Mouse (Mus musculus): ENCODE results near the gene Gfi1b. TPM values are rescaled to one million over a fixed set of nuclear protein-coding genes. Genes with fewer than 3 reads are reported as not detected.

Gfi1b gene
- 0.84 and 0.92 TPM in 2 replicates for polyA plus RNA-seq (2015; fragmentation: Nextera tagmentation; extraction: Ambion mirVana)

GRCm38 (mm10) chr2:28621664-28622171, at the start of gene Gfi1b:
Gene Gfi1b, minus strand, starts transcription at chr2:28621982.
- Histone ChIP-seq H3K27ac (ENCODE audit: low read length) (no peak within 1 kb of the TSS), H3K9ac (ENCODE audit: low read length) (no peak within 1 kb of the TSS), H3K27me3 (ENCODE audit: control insufficient read depth, insufficient read depth, low read length) (peaks cover 20% of the 10 kb centered on the region), H3K9me3 (replicated peaks; ENCODE audit: control insufficient read depth, low read length) (no peaks in the 10 kb centered on the region), H3K4me1 (ENCODE audit: control insufficient read depth, insufficient read depth, low read length) (peaks cover 5% of the 10 kb centered on the region; the same call in 1 of the 2 replicates), H3K4me2 (ENCODE audit: low read depth, low read length) (no peak within 1 kb of the TSS), H3K4me3 (ENCODE audit: low read length) (no peak within 1 kb of the TSS), H3K36me3 (ENCODE audit: control insufficient read depth, insufficient read depth) (no peaks in the 10 kb centered on the region)
- 5% methylated on average over 16 of the region's 16 CpGs for WGBS
- no peak for ATAC-seq (replicated peaks; ENCODE audit: extremely low read depth, insufficient read depth, low FRiP score)

DNA sequence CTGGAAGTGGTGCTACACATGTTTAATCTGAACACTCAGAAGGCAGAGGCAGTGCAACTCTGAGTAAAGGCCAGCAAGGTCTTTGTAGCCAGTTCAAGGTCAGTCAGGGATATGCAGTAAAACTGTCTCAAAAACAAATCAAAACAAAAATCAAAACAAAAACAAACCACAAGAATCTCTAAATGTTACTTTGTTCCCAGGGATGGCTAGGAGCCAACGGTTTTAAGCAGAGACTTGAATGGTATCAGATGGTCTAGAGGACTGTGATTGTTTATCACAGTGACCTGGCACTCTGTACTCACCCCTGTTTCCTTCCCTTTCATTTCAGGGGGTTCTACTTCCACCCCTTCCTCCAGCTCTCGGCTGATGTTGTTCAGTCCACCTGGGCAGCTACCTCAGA, 49.7 kb upstream of the Gfi1b start:
- Histone ChIP-seq H3K9ac (ENCODE audit: low read length) (no peak overlapping the region), H3K27ac (ENCODE audit: low read length) (no peak overlapping the region), H3K9me3 (replicated peaks; ENCODE audit: control insufficient read depth, low read length) (no peaks in the 10 kb centered on the region), H3K36me3 (ENCODE audit: control insufficient read depth, insufficient read depth) (peaks cover 46% of the 10 kb centered on the region), H3K4me1 (ENCODE audit: control insufficient read depth, insufficient read depth, low read length) (no peaks in the 10 kb centered on the region), H3K27me3 (ENCODE audit: control insufficient read depth, insufficient read depth, low read length) (no peaks in the 10 kb centered on the region), H3K4me3 (ENCODE audit: low read length) (no peak overlapping the region), H3K4me2 (ENCODE audit: low read depth, low read length) (no peak overlapping the region)
- WGBS: 87% methylated on average over 2 of the region's 2 CpGs
- no peak for ATAC-seq (replicated peaks; ENCODE audit: extremely low read depth, insufficient read depth, low FRiP score)

DNA sequence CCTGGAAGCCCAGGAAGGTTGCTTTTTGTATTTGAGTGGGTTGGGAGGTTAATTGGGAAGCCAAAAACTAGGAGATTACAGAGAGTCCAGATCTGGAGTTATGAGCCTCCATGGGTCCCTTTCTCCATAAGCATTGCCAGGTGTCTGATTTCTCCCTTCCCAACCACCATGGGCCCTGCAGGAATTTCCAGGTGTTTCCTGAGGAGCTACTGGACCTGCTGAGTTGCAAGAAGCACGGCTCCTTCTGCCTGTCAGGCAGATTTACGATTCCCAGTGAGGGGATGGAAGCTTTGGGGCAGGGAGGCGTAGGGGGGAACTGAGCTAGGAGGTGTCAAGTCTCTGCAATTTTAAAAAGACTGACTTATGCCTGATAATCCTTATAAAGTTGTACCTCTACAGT, 44.0 kb upstream of the Gfi1b start:
- H3K9me3 ChIP-seq (replicated peaks; ENCODE audit: control insufficient read depth, low read length): no peaks in the 10 kb centered on the region
- ATAC-seq (replicated peaks; ENCODE audit: extremely low read depth, insufficient read depth, low FRiP score): no peak

DNA sequence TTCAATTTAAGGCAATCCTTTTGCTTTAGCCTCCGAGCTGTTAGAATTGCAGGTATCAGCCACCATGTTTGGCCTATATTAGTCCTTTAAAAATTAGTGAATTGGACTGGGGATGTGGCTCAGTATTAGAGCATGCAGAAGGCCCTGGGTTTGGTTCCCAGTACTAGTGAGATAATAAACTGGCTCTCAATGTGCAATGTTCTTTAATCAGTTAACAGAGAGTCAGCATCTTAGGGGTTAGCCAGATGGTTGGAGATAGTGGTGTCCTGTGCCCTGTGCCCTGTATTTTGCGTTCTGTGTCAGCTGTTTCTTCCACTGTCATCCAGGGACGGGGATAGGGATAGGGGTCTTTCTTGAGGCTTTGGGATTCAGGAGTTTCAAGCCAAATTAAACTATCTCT, 41.1 kb upstream of the Gfi1b start:
- 95% methylated on average over 3 of the region's 3 CpGs for WGBS
- no peak for ATAC-seq (replicated peaks; ENCODE audit: extremely low read depth, insufficient read depth, low FRiP score)
- Histone ChIP-seq H3K27me3 (ENCODE audit: control insufficient read depth, insufficient read depth, low read length) (no peaks in the 10 kb centered on the region), H3K4me1 (ENCODE audit: control insufficient read depth, insufficient read depth, low read length) (no peaks in the 10 kb centered on the region), H3K9ac (ENCODE audit: low read length) (no peak overlapping the region), H3K27ac (ENCODE audit: low read length) (no peak overlapping the region), H3K9me3 (replicated peaks; ENCODE audit: control insufficient read depth, low read length) (no peaks in the 10 kb centered on the region), H3K4me3 (ENCODE audit: low read length) (no peak overlapping the region), H3K4me2 (ENCODE audit: low read depth, low read length) (no peak overlapping the region), H3K36me3 (ENCODE audit: control insufficient read depth, insufficient read depth) (peaks cover 35% of the 10 kb centered on the region)

More for the DNA sequence above, 44.0 kb upstream of the Gfi1b start:
- no peaks in the 10 kb centered on the region for H3K27me3 ChIP-seq (ENCODE audit: control insufficient read depth, insufficient read depth, low read length)
- no peak overlapping the region for H3K9ac ChIP-seq (ENCODE audit: low read length)
- no peak overlapping the region for H3K4me3 ChIP-seq (ENCODE audit: low read length)
- 78% methylated on average over 3 of the region's 3 CpGs for WGBS
- H3K4me1 ChIP-seq (ENCODE audit: control insufficient read depth, insufficient read depth, low read length): no peaks in the 10 kb centered on the region
- peaks cover 23% of the 10 kb centered on the region for H3K36me3 ChIP-seq (ENCODE audit: control insufficient read depth, insufficient read depth)
- H3K27ac ChIP-seq (ENCODE audit: low read length): no peak overlapping the region
- no peak overlapping the region for H3K4me2 ChIP-seq (ENCODE audit: low read depth, low read length)

DNA sequence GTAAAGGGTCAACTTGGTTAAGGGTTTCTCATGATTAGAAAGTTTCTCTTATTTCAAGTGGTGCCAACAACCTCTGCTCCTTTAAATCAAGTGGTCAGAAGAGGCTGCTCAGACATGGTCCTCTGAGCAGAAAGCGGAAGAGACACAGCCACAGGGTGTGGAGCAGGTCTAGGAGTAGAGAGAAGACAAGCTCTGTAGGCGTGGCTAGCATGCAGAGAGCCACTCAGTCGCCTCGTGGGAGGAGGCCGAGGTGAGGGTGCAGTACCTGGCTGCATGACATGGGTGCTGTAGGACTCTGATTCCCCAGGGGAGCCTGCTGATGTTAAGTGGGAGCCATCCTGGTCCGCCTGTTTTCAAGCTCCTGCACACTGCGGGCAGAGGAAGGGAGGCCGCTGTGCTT, 34.4 kb upstream of the Gfi1b start:
- 77% methylated on average over 8 of the region's 8 CpGs for WGBS
- Histone ChIP-seq H3K4me2 (ENCODE audit: low read depth, low read length) (no peak overlapping the region), H3K27me3 (ENCODE audit: control insufficient read depth, insufficient read depth, low read length) (no peaks in the 10 kb centered on the region), H3K4me3 (ENCODE audit: low read length) (no peak overlapping the region), H3K4me1 (ENCODE audit: control insufficient read depth, insufficient read depth, low read length) (no peaks in the 10 kb centered on the region), H3K9me3 (replicated peaks; ENCODE audit: control insufficient read depth, low read length) (no peaks in the 10 kb centered on the region), H3K27ac (ENCODE audit: low read length) (no peak overlapping the region), H3K9ac (ENCODE audit: low read length) (no peak overlapping the region), H3K36me3 (ENCODE audit: control insufficient read depth, insufficient read depth) (peaks cover 34% of the 10 kb centered on the region)
- ATAC-seq (replicated peaks; ENCODE audit: extremely low read depth, insufficient read depth, low FRiP score): no peak

- H3K9me3 ChIP-seq (replicated peaks; ENCODE audit: control insufficient read depth, low read length): no peaks in the 10 kb centered on the region
- H3K36me3 ChIP-seq (ENCODE audit: control insufficient read depth, insufficient read depth): peaks cover 20% of the 10 kb centered on the region
- WGBS: 66% methylated on average over 2 of the region's 2 CpGs
- H3K4me3 ChIP-seq (ENCODE audit: low read length): no peak overlapping the region
- no peak overlapping the region for H3K27ac ChIP-seq (ENCODE audit: low read length)
- H3K4me2 ChIP-seq (ENCODE audit: low read depth, low read length): no peak overlapping the region
- no peaks in the 10 kb centered on the region for H3K4me1 ChIP-seq (ENCODE audit: control insufficient read depth, insufficient read depth, low read length)
- H3K9ac ChIP-seq (ENCODE audit: low read length): no peak overlapping the region
- no peaks in the 10 kb centered on the region for H3K27me3 ChIP-seq (ENCODE audit: control insufficient read depth, insufficient read depth, low read length)
- ATAC-seq (replicated peaks; ENCODE audit: extremely low read depth, insufficient read depth, low FRiP score): no peak
These were observed 32.5 kb upstream of the Gfi1b start for GRCm38 (mm10) chr2:28654295-28654694.

DNA sequence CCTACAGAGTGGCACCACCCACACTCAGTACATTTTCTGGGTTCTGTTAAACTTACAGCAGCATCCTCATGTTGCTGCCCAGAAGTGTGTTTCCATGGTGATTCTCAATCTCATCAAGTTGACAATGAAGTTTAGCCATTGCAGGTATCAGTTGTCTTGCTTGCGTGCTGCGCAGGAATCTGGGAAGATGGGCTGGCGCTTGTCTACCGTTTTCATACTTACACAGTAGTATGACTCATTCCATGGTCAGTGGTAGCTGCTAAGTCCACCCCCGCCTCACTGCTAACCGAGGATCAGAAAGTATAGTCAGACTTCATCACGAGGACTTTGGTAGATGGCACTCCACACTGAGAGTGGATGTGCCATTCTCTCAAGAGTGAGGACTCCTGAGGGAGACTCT, 31.6 kb upstream of the Gfi1b start:
- Histone ChIP-seq H3K36me3 (ENCODE audit: control insufficient read depth, insufficient read depth) (peaks cover 13% of the 10 kb centered on the region), H3K27ac (ENCODE audit: low read length) (no peak overlapping the region), H3K4me2 (ENCODE audit: low read depth, low read length) (no peak overlapping the region), H3K4me3 (ENCODE audit: low read length) (no peak overlapping the region), H3K9ac (ENCODE audit: low read length) (no peak overlapping the region), H3K27me3 (ENCODE audit: control insufficient read depth, insufficient read depth, low read length) (no peaks in the 10 kb centered on the region), H3K4me1 (ENCODE audit: control insufficient read depth, insufficient read depth, low read length) (no peaks in the 10 kb centered on the region), H3K9me3 (replicated peaks; ENCODE audit: control insufficient read depth, low read length) (no peaks in the 10 kb centered on the region)
- whole genome bisulfite sequencing: 95% methylated on average over 7 of the region's 7 CpGs
- no peak for ATAC-seq (replicated peaks; ENCODE audit: extremely low read depth, insufficient read depth, low FRiP score)

DNA sequence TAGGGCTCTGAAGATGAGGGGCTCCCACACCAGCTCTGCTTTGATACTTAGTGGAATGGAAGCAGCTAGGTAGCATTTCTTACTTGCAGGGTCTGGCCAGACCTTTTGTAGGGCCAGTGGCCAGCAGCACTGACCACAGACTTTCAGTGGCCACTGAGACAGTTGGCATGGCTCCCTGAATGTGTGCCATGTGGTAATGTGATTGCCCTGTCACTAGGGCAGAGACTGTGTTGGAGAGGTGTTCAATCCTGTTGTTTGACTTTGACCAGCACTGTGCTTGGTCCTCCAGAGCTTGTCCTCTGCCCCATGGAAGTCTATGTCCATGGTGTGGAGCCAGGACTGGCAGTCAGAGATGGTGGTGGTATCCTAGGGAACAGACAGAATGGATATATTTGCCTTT, 28.7 kb upstream of the Gfi1b start:
- Histone ChIP-seq H3K36me3 (ENCODE audit: control insufficient read depth, insufficient read depth) (peaks cover 6% of the 10 kb centered on the region), H3K27ac (ENCODE audit: low read length) (no peak overlapping the region), H3K4me1 (ENCODE audit: control insufficient read depth, insufficient read depth, low read length) (no peaks in the 10 kb centered on the region), H3K9me3 (replicated peaks; ENCODE audit: control insufficient read depth, low read length) (no peaks in the 10 kb centered on the region), H3K27me3 (ENCODE audit: control insufficient read depth, insufficient read depth, low read length) (no peaks in the 10 kb centered on the region), H3K4me2 (ENCODE audit: low read depth, low read length) (no peak overlapping the region), H3K9ac (ENCODE audit: low read length) (no peak overlapping the region), H3K4me3 (ENCODE audit: low read length) (no peak overlapping the region)
- no peak for ATAC-seq (replicated peaks; ENCODE audit: extremely low read depth, insufficient read depth, low FRiP score)

GRCm38 (mm10) chr2:28643081-28643480, 21.3 kb upstream of the Gfi1b start:
- Histone ChIP-seq H3K4me3 (ENCODE audit: low read length) (no peak overlapping the region), H3K27me3 (ENCODE audit: control insufficient read depth, insufficient read depth, low read length) (no peaks in the 10 kb centered on the region)

More at GRCm38 (mm10) chr2:28643081-28643480, 21.3 kb upstream of the Gfi1b start:
- H3K4me1 ChIP-seq (ENCODE audit: control insufficient read depth, insufficient read depth, low read length): peaks cover 14% of the 10 kb centered on the region
- no peaks in the 10 kb centered on the region for H3K9me3 ChIP-seq (replicated peaks; ENCODE audit: control insufficient read depth, low read length)
- no peak overlapping the region for H3K4me2 ChIP-seq (ENCODE audit: low read depth, low read length)
- no peak for ATAC-seq (replicated peaks; ENCODE audit: extremely low read depth, insufficient read depth, low FRiP score)
- H3K27ac ChIP-seq (ENCODE audit: low read length): no peak overlapping the region
- no peaks in the 10 kb centered on the region for H3K36me3 ChIP-seq (ENCODE audit: control insufficient read depth, insufficient read depth)
- no peak overlapping the region for H3K9ac ChIP-seq (ENCODE audit: low read length)
- 86% methylated on average over 3 of the region's 3 CpGs for WGBS
